Mouse (Mus musculus): ENCODE data around the gene Clca3b.

GRCm38 (mm10) chr3:144849584-144849983, 427 bp upstream of the Clca3b start:
- no peak for TF ChIP-seq CTCF (IDR thresholded peaks at IDR 0.05; ENCODE audit: low read depth)
- TF ChIP-seq EP300 (IDR thresholded peaks at IDR 0.05; ENCODE audit: low read depth) = no peak
